Mouse (Mus musculus) left cerebral cortex, adult 2 months (tissue): ENCODE measurements around the gene Dlx3. TPM values are rescaled to one million over a fixed set of nuclear protein-coding genes. Genes with fewer than 3 reads are reported as not detected.

Source experiments
- DNase-seq, 2 experiments: peaks; one replicate each; pipeline ENCODE4 v3.0.0; 2021 to 2022; ENCODE audit warnings: low spot score in 2 of 2, mixed read lengths in 1 of 2; ENCODE audit errors: extremely low spot score in 1 of 2
- H3K27ac ChIP-seq: fragments of 200-600 bp; 2 replicates; pipeline ENCODE4 v1.8.1; 2022
- H3K4me3 ChIP-seq: fragments of 200-600 bp; 2 replicates; pipeline ENCODE4 v1.8.1; 2022
- CTCF ChIP-seq: fragments of 200-600 bp; IDR thresholded peaks from 2 replicates; pipeline ENCODE4 v1.8.1; 2022; ENCODE audit warnings: antibody characterized with exemption, mild to moderate bottlenecking, moderate library complexity
- intact Hi-C: fragments of 180-260 bp; cut with DNase I; formaldehyde crosslinking; loops from one replicate; pipeline ENCODE4 v1.15.1; 2025
- total RNA-seq, 2 experiments: library from RNA; stranded (reverse); gene quantifications; 2 replicates each; pipeline ENCODE4 v1.2.3; 2021

Gene Dlx3
- total RNA-seq, 2 experiments from 2014 or later = not detected

- H3K4me3 ChIP-seq = no peak overlapping the region
- H3K27ac ChIP-seq = no peak overlapping the region
- intact Hi-C loops = loop anchor here (10.0 kb wide), 1 partner anchor 164 kb away; no protein-coding TSS in a partner anchor
- no peak for TF ChIP-seq CTCF
- no peak for DNase-seq
Observed at GRCm38 (mm10) chr11:95109000-95109399, 10.9 kb upstream of the Dlx3 start.

GRCm38 (mm10) chr11:95110081-95110480 is 9.8 kb upstream of the Dlx3 start:
- H3K27ac ChIP-seq = no peak overlapping the region
- intact Hi-C loops = no loop called here
- TF ChIP-seq CTCF = no peak
- H3K4me3 ChIP-seq = no peak overlapping the region
- no peak for DNase-seq

- Histone ChIP-seq H3K4me3 (no peak overlapping the region), H3K27ac (no peak overlapping the region)
- TF ChIP-seq CTCF = peak; percentile 98
- intact Hi-C loops = loop anchor here (1.0 kb wide), 2 partner anchors 115 to 134 kb away; no protein-coding TSS in a partner anchor
- peak; percentile 65 to 71 for DNase-seq
Observed at GRCm38 (mm10) chr11:95117030-95117429, 2.9 kb upstream of the Dlx3 start.

GRCm38 (mm10) chr11:95118505-95118904 is 1.4 kb upstream of the Dlx3 start:
- no peak overlapping the region for H3K4me3 ChIP-seq
- TF ChIP-seq CTCF = peak; percentile 89
- intact Hi-C loops = loop anchor here (2.0 kb wide), 1 partner anchor 402 kb away; no protein-coding TSS in a partner anchor
- no peak overlapping the region for H3K27ac ChIP-seq
- peak; percentile 63 to 81 for DNase-seq

GRCm38 (mm10) chr11:95120633-95121020 is 708 bp downstream of the Dlx3 start:
- no peak for TF ChIP-seq CTCF
- DNase-seq = no peak
- Histone ChIP-seq H3K4me3 (no peak overlapping the region), H3K27ac (no peak overlapping the region)
- intact Hi-C loops = no loop called here

- H3K27ac ChIP-seq = no peak overlapping the region
- DNase-seq = no peak
- intact Hi-C loops = no loop called here
- TF ChIP-seq CTCF = no peak
- no peak overlapping the region for H3K4me3 ChIP-seq
Observed at GRCm38 (mm10) chr11:95121161-95122099, 1.5 kb downstream of the Dlx3 start.

GRCm38 (mm10) chr11:95122100-95122489 is 2.2 kb downstream of the Dlx3 start:
- H3K27ac ChIP-seq = no peak overlapping the region
- intact Hi-C loops = no loop called here
- H3K4me3 ChIP-seq = no peak overlapping the region
- TF ChIP-seq CTCF = no peak
- DNase-seq = no peak

GRCm38 (mm10) chr11:95125366-95125948 is 5.5 kb downstream of the Dlx3 start:
- DNase-seq = no peak
- intact Hi-C loops = no loop called here
- Histone ChIP-seq H3K27ac (no peak overlapping the region), H3K4me3 (no peak overlapping the region)
- no peak for TF ChIP-seq CTCF

- Histone ChIP-seq H3K27ac (no peak overlapping the region), H3K4me3 (no peak overlapping the region)
- TF ChIP-seq CTCF = no peak
- intact Hi-C loops = no loop called here
- no peak for DNase-seq
Observed at GRCm38 (mm10) chr11:95126272-95127245, 6.6 kb downstream of the Dlx3 start.

GRCm38 (mm10) chr11:95128359-95128758 is 8.4 kb downstream of the Dlx3 start:
- no peak for TF ChIP-seq CTCF
- Histone ChIP-seq H3K27ac (no peak overlapping the region), H3K4me3 (no peak overlapping the region)
- intact Hi-C loops = no loop called here
- DNase-seq = no peak

- intact Hi-C loops = no loop called here
- TF ChIP-seq CTCF = no peak
- no peak for DNase-seq
- Histone ChIP-seq H3K4me3 (no peak overlapping the region), H3K27ac (no peak overlapping the region)
Observed at GRCm38 (mm10) chr11:95130668-95131252, 10.8 kb downstream of the Dlx3 start.
